Mouse (Mus musculus): ENCODE results near the gene Tmtc1. TPM values are rescaled to one million over a fixed set of nuclear protein-coding genes. Genes with fewer than 3 reads are reported as not detected.

The Tmtc1 gene
- polyA plus RNA-seq, 1 experiment from 2014 or later, result 3.2 TPM

GRCm38 (mm10) chr6:148302261-148302660 lies 141.9 kb downstream of the Tmtc1 start:
- no peak overlapping the region for H3K4me3 ChIP-seq
- no peak overlapping the region for H3K4me2 ChIP-seq (replicated peaks)
- ATAC-seq (ENCODE audit: insufficient number of reproducible peaks, insufficient read depth, low FRiP score, low TSS enrichment), result no peak
- H3K27me3 ChIP-seq, result no peaks in the 10 kb centered on the region
- no peaks in the 10 kb centered on the region for H3K36me3 ChIP-seq
- 93% methylated on average over 2 of the region's 2 CpGs for WGBS
- no peaks in the 10 kb centered on the region for H3K9me3 ChIP-seq
- peak overlapping the region; percentile 30; the same call in 1 of the 2 replicates for H3K27ac ChIP-seq
- H3K9ac ChIP-seq, result no peak overlapping the region
- H3K4me1 ChIP-seq, result 0 out of 2 replicates have a peak, but pooled peaks cover 6% of the 10 kb centered on the region

- Histone ChIP-seq H3K9ac (no peak overlapping the region), H3K27ac (peak overlapping the region; percentile 89), H3K4me3 (no peak overlapping the region), H3K27me3 (no peaks in the 10 kb centered on the region), H3K36me3 (no peaks in the 10 kb centered on the region), H3K9me3 (no peaks in the 10 kb centered on the region), H3K4me1 (peaks cover 20% of the 10 kb centered on the region), H3K4me2 (replicated peaks) (no peak overlapping the region)
- ATAC-seq (ENCODE audit: insufficient number of reproducible peaks, insufficient read depth, low FRiP score, low TSS enrichment), result peak; percentile 84
- WGBS, result 10% methylated on average over 4 of the region's 4 CpGs
These were observed 147.1 kb downstream of the Tmtc1 start for GRCm38 (mm10) chr6:148297086-148297485.

GRCm38 (mm10) chr6:148296418-148296817 lies 147.8 kb downstream of the Tmtc1 start:
- Histone ChIP-seq H3K4me2 (replicated peaks) (no peak overlapping the region), H3K4me3 (no peak overlapping the region), H3K9ac (no peak overlapping the region), H3K27ac (peak overlapping the region; percentile 89), H3K36me3 (no peaks in the 10 kb centered on the region), H3K9me3 (no peaks in the 10 kb centered on the region), H3K4me1 (peaks cover 20% of the 10 kb centered on the region), H3K27me3 (no peaks in the 10 kb centered on the region)
- peak; percentile 73 for ATAC-seq (ENCODE audit: insufficient number of reproducible peaks, insufficient read depth, low FRiP score, low TSS enrichment)

- H3K4me1 ChIP-seq, result peaks cover 20% of the 10 kb centered on the region
- H3K36me3 ChIP-seq, result no peaks in the 10 kb centered on the region
- no peak overlapping the region for H3K27ac ChIP-seq
- no peak overlapping the region for H3K9ac ChIP-seq
- no peak for ATAC-seq (ENCODE audit: insufficient number of reproducible peaks, insufficient read depth, low FRiP score, low TSS enrichment)
- WGBS, result 43% methylated on average over 4 of the region's 4 CpGs
- H3K4me2 ChIP-seq (replicated peaks), result no peak overlapping the region
- H3K9me3 ChIP-seq, result no peaks in the 10 kb centered on the region
- H3K4me3 ChIP-seq, result no peak overlapping the region
- H3K27me3 ChIP-seq, result no peaks in the 10 kb centered on the region
These were observed 149.7 kb downstream of the Tmtc1 start for GRCm38 (mm10) chr6:148294506-148294905.

GRCm38 (mm10) chr6:148290865-148291264 lies 153.3 kb downstream of the Tmtc1 start:
- Histone ChIP-seq H3K27ac (no peak overlapping the region), H3K4me3 (no peak overlapping the region), H3K4me2 (replicated peaks) (no peak overlapping the region), H3K9me3 (no peaks in the 10 kb centered on the region), H3K4me1 (peaks cover 4% of the 10 kb centered on the region), H3K27me3 (no peaks in the 10 kb centered on the region), H3K9ac (no peak overlapping the region), H3K36me3 (no peaks in the 10 kb centered on the region)
- ATAC-seq (ENCODE audit: insufficient number of reproducible peaks, insufficient read depth, low FRiP score, low TSS enrichment), result no peak

GRCm38 (mm10) chr6:148283224-148283881 lies 160.8 kb downstream of the Tmtc1 start:
- 75% methylated on average over 4 of the region's 4 CpGs for WGBS
- Histone ChIP-seq H3K9me3 (no peaks in the 10 kb centered on the region), H3K4me1 (peaks cover 4% of the 10 kb centered on the region; the same call in 1 of the 2 replicates), H3K36me3 (no peaks in the 10 kb centered on the region), H3K9ac (no peak overlapping the region), H3K27me3 (no peaks in the 10 kb centered on the region), H3K4me2 (replicated peaks) (no peak overlapping the region), H3K27ac (no peak overlapping the region), H3K4me3 (no peak overlapping the region)
- no peak for ATAC-seq (ENCODE audit: insufficient number of reproducible peaks, insufficient read depth, low FRiP score, low TSS enrichment)

- H3K4me2 ChIP-seq (replicated peaks), result no peak overlapping the region
These were observed 164.9 kb downstream of the Tmtc1 start for GRCm38 (mm10) chr6:148279240-148279639.

GRCm38 (mm10) chr6:148276418-148276817 lies 167.8 kb downstream of the Tmtc1 start:
- 88% methylated on average over 1 of the region's 1 CpGs for WGBS
- H3K27ac ChIP-seq, result no peak overlapping the region
- ATAC-seq (ENCODE audit: insufficient number of reproducible peaks, insufficient read depth, low FRiP score, low TSS enrichment), result no peak
- H3K4me3 ChIP-seq, result no peak overlapping the region
- no peaks in the 10 kb centered on the region for H3K36me3 ChIP-seq
- H3K4me1 ChIP-seq, result peaks cover 4% of the 10 kb centered on the region; the same call in 1 of the 2 replicates
- H3K9ac ChIP-seq, result no peak overlapping the region
- H3K27me3 ChIP-seq, result no peaks in the 10 kb centered on the region
- no peak overlapping the region for H3K4me2 ChIP-seq (replicated peaks)
- H3K9me3 ChIP-seq, result no peaks in the 10 kb centered on the region

More at GRCm38 (mm10) chr6:148279240-148279639, 164.9 kb downstream of the Tmtc1 start:
- no peak for ATAC-seq (ENCODE audit: insufficient number of reproducible peaks, insufficient read depth, low FRiP score, low TSS enrichment)
- H3K4me1 ChIP-seq, result peaks cover 4% of the 10 kb centered on the region; the same call in 1 of the 2 replicates
- H3K9me3 ChIP-seq, result no peaks in the 10 kb centered on the region
- H3K4me3 ChIP-seq, result no peak overlapping the region
- WGBS, result 45% methylated on average over 6 of the region's 6 CpGs
- H3K9ac ChIP-seq, result no peak overlapping the region
- no peak overlapping the region for H3K27ac ChIP-seq
- no peaks in the 10 kb centered on the region for H3K27me3 ChIP-seq
- H3K36me3 ChIP-seq, result no peaks in the 10 kb centered on the region

- H3K4me3 ChIP-seq, result no peak overlapping the region
- no peak for ATAC-seq (ENCODE audit: insufficient number of reproducible peaks, insufficient read depth, low FRiP score, low TSS enrichment)
- H3K9me3 ChIP-seq, result no peaks in the 10 kb centered on the region
- no peaks in the 10 kb centered on the region for H3K36me3 ChIP-seq
- H3K9ac ChIP-seq, result no peak overlapping the region
- no peaks in the 10 kb centered on the region for H3K27me3 ChIP-seq
- H3K4me2 ChIP-seq (replicated peaks), result no peak overlapping the region
- no peak overlapping the region for H3K27ac ChIP-seq
- 75% methylated on average over 4 of the region's 4 CpGs for WGBS
- peaks cover 4% of the 10 kb centered on the region; the same call in 1 of the 2 replicates for H3K4me1 ChIP-seq
These were observed 169.1 kb downstream of the Tmtc1 start for GRCm38 (mm10) chr6:148275046-148275445.

GRCm38 (mm10) chr6:148260729-148261101 lies 183.5 kb downstream of the Tmtc1 start:
- Histone ChIP-seq H3K4me2 (replicated peaks) (no peak overlapping the region), H3K4me1 (peaks cover 9% of the 10 kb centered on the region; the same call in 1 of the 2 replicates), H3K27me3 (no peaks in the 10 kb centered on the region), H3K36me3 (no peaks in the 10 kb centered on the region), H3K4me3 (no peak overlapping the region), H3K9ac (no peak overlapping the region), H3K27ac (peak overlapping the region; percentile 23; the same call in 1 of the 2 replicates), H3K9me3 (no peaks in the 10 kb centered on the region)
- ATAC-seq (ENCODE audit: insufficient number of reproducible peaks, insufficient read depth, low FRiP score, low TSS enrichment), result no peak
- WGBS, result 88% methylated on average over 6 of the region's 6 CpGs

GRCm38 (mm10) chr6:148259979-148260728 lies 184.0 kb downstream of the Tmtc1 start:
- H3K4me3 ChIP-seq, result no peak overlapping the region
- H3K27ac ChIP-seq, result peak overlapping the region; percentile 36; the same call in 1 of the 2 replicates
- H3K9ac ChIP-seq, result no peak overlapping the region
- 47% methylated on average over 4 of the region's 4 CpGs for WGBS
- no peaks in the 10 kb centered on the region for H3K27me3 ChIP-seq
- no peaks in the 10 kb centered on the region for H3K36me3 ChIP-seq
- 0 out of 2 replicates have a peak, but pooled peaks have one; percentile 72 for ATAC-seq (ENCODE audit: insufficient number of reproducible peaks, insufficient read depth, low FRiP score, low TSS enrichment)
- no peak overlapping the region for H3K4me2 ChIP-seq (replicated peaks)
- peaks cover 9% of the 10 kb centered on the region; the same call in 1 of the 2 replicates for H3K4me1 ChIP-seq
- no peaks in the 10 kb centered on the region for H3K9me3 ChIP-seq

- Histone ChIP-seq H3K4me3 (no peak overlapping the region), H3K4me2 (replicated peaks) (no peak overlapping the region), H3K9me3 (no peaks in the 10 kb centered on the region), H3K4me1 (peaks cover 9% of the 10 kb centered on the region; the same call in 1 of the 2 replicates), H3K27ac (no peak overlapping the region), H3K9ac (no peak overlapping the region), H3K36me3 (no peaks in the 10 kb centered on the region), H3K27me3 (no peaks in the 10 kb centered on the region)
- WGBS, result 81% methylated on average over 8 of the region's 8 CpGs
- ATAC-seq (ENCODE audit: insufficient number of reproducible peaks, insufficient read depth, low FRiP score, low TSS enrichment), result no peak
These were observed 185.1 kb downstream of the Tmtc1 start for GRCm38 (mm10) chr6:148259074-148259473.
